Mouse (Mus musculus) intestine, postnatal 0 days (tissue): ENCODE measurements around the gene Olfr764-ps1. TPM values are rescaled to one million over a fixed set of nuclear protein-coding genes. Genes with fewer than 3 reads are reported as not detected.
"Not testable (repeated sequence)": the region's sequence is repeated elsewhere in the genome, so short reads cannot be mapped to it uniquely, and the experiment has no call there.

Source experiments
- ATAC-seq: fragments of 200-750 bp; cut with Nextera tagmentation; 2 replicates; pipeline ENCODE4 v1.8.0; 2017; ENCODE audit warnings: mild to moderate bottlenecking, moderate TSS enrichment, moderate library complexity
- H3K27ac ChIP-seq: fragments of 300-500 bp; sonication (generic); 2 replicates; pipeline ENCODE4 v1.5.1; 2014; ENCODE audit warnings: mild to moderate bottlenecking, low read depth, low read length, moderate library complexity
- H3K27me3 ChIP-seq: fragments of 300-500 bp; sonication (generic); replicated peaks from 2 replicates; pipeline ENCODE4 v1.6.1; 2014; ENCODE audit warnings: low read length, mixed read lengths; ENCODE audit not compliant: control insufficient read depth, insufficient read depth
- H3K36me3 ChIP-seq: fragments of 300-500 bp; sonication (generic); 2 replicates; pipeline ENCODE4 v1.6.1; 2014; ENCODE audit warnings: mild to moderate bottlenecking, moderate library complexity; ENCODE audit not compliant: control insufficient read depth, insufficient read depth
- H3K4me1 ChIP-seq: fragments of 300-500 bp; sonication (generic); replicated peaks from 2 replicates; pipeline ENCODE4 v1.6.1; 2014; ENCODE audit warnings: antibody characterized with exemption, low read length, mixed read lengths; ENCODE audit not compliant: control insufficient read depth, insufficient read depth
- H3K4me2 ChIP-seq: fragments of 300-500 bp; sonication (generic); replicated peaks from 2 replicates; pipeline ENCODE4 v1.6.1; 2014; ENCODE audit warnings: low read depth, mild to moderate bottlenecking, moderate library complexity
- H3K4me3 ChIP-seq: fragments of 300-500 bp; sonication (generic); 2 replicates; pipeline ENCODE4 v1.5.1; 2014; ENCODE audit warnings: low read depth, low read length
- H3K9ac ChIP-seq: fragments of 300-500 bp; sonication (generic); 2 replicates; pipeline ENCODE4 v1.6.1; 2014; ENCODE audit warnings: mild to moderate bottlenecking, low read depth, low read length
- H3K9me3 ChIP-seq: fragments of 300-500 bp; sonication (generic); 2 replicates; pipeline ENCODE4 v1.6.1; 2016; ENCODE audit warnings: mixed run types; ENCODE audit not compliant: control insufficient read depth
- CTCF ChIP-seq: sonication (generic); IDR thresholded peaks from 2 replicates; pipeline ENCODE4 v1.5.1; 2016; ENCODE audit warnings: low read depth, mild to moderate bottlenecking, control low read depth, antibody characterized with exemption, moderate library complexity
- WGBS: fragments of 180-500 bp; shearing (Covaris S2); extraction: QIAGEN DNeasy Blood & Tissue Kit; methylation state at CpG from one replicate; pipeline ENCODE4 v1.1.7; 2014; 5-methylcytosine and 5-hydroxymethylcytosine counted together
- polyA plus RNA-seq: library from polyadenylated mRNA; unstranded; fragments of >200 nt; fragmentation: Nextera tagmentation; extraction: Ambion mirVana; gene quantifications from 2 replicates; pipeline ENCODE4 v1.2.1, GENCODE M21; 2015

Gene Olfr764-ps1
- polyA plus RNA-seq, 1 experiment from 2014 or later: not detected

DNA sequence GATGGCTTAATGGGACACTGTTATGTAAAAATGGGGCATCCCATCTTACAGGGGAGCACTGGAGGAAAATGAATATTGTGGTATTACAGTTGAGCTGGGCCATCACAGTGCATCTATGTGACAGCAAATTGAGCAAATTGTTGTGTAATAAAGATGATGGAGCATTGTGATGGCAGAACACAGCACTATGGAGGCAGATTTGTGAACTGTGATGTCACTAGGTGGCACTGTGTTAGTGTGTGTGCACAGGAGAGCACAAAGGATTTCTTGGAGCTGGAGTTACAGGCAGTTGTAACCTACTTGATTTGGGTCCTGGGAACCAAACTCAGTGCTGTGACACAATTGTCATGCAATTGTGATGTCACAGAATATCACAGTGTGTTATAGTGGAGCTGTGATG is 16.4 kb downstream of the Olfr764-ps1 start:
- H3K4me2 ChIP-seq: no peak overlapping the region

DNA sequence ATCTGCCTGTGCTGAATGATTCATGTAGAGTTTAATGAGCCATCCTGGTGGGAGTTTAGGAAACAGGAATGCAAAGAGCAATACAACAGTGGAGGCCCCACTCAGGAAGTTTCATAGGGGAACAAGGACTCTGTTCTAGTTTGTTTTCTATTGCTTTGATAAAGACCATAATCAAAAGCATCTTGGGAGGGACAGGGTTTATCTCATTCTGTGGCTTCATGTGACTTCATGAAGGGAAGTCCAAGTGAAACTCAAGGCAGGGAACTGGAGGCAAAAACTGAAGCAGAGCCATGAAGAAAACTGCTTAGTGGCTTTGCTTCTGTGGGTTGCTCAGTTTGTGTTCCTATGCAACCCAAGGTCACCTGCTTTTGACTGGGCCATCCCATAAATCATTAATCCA is 25.2 kb downstream of the Olfr764-ps1 start:
- H3K4me1 ChIP-seq: no peaks in the 10 kb centered on the region
- ATAC-seq: no peak

More for the DNA sequence above, 16.4 kb downstream of the Olfr764-ps1 start:
- Histone ChIP-seq H3K9ac (no peak overlapping the region), H3K4me3 (no peak overlapping the region), H3K27me3 (no peaks in the 10 kb centered on the region), H3K4me1 (no peaks in the 10 kb centered on the region), H3K27ac (no peak overlapping the region), H3K9me3 (no peaks in the 10 kb centered on the region), H3K36me3 (no peaks in the 10 kb centered on the region)
- ATAC-seq: no peak
- TF ChIP-seq CTCF: peak; percentile 43

DNA sequence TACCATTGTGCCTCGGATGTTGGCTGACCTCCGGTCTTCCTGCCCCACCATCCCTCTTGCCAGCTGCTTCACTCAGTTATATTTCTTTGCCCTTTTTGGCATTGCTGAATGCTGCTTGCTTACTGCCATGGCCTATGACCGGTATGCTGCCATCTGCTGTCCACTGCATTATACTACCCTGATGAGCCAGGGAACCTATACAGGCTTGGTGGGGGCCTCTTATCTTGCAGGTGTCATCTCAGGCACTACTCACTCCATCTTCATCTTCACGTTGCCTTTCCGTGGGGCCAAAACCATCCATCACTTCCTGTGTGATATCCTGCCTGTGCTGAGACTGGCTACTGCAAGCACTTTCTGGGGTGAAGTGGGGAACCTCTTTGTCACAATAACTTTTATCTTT is 28.2 kb downstream of the Olfr764-ps1 start:
- not testable (repeated sequence) for H3K27ac ChIP-seq, H3K4me1 ChIP-seq, H3K36me3 ChIP-seq, H3K4me2 ChIP-seq, H3K9ac ChIP-seq, ATAC-seq, H3K9me3 ChIP-seq, H3K4me3 ChIP-seq, H3K27me3 ChIP-seq
- WGBS: 50% methylated on average over 1 of the region's 5 CpGs

More for the DNA sequence above, 25.2 kb downstream of the Olfr764-ps1 start:
- no peak for TF ChIP-seq CTCF
- H3K27ac ChIP-seq: no peak overlapping the region
- no peaks in the 10 kb centered on the region for H3K36me3 ChIP-seq
- H3K4me2 ChIP-seq: no peak overlapping the region
- no peak overlapping the region for H3K4me3 ChIP-seq
- no peaks in the 10 kb centered on the region for H3K9me3 ChIP-seq
- no peaks in the 10 kb centered on the region for H3K27me3 ChIP-seq
- H3K9ac ChIP-seq: no peak overlapping the region

DNA sequence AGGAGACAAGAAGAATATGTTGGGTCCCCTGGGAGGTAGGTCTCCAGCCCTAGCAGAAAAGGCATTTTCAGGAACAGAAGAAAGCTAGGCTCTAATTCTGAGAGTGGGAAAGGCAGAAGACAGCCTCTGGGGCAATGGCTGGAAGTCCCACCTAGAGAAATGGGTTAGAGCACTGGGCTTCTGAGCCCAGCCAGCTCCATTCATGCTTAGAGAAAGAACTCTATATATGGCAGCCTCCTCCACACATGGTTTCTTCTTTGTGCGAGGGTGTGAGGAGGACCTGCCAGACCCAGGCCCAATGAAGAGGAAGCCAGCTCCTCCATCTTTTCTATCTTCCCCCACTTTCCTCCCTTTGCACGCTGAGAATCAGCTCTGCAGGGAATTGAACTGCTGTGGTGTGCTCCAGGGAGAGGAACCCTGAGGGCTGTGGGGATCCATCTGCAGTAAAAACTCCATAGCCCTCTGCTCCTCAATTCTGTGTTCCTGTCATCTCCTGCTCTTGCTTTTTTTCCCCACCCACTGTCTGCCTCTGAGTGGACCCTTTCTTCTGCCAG is 29.3 kb downstream of the Olfr764-ps1 start, which contains the start of gene Olfr763:
Gene Olfr763, plus strand, starts transcription at position 504 of the 554 bp plus-strand sequence.
- TF ChIP-seq CTCF: no peak
- H3K4me3 ChIP-seq: no peak within 1 kb of the TSS
- H3K27ac ChIP-seq: no peak within 1 kb of the TSS
- no peaks in the 10 kb centered on the region for H3K4me1 ChIP-seq
- H3K4me2 ChIP-seq: no peak within 1 kb of the TSS
- H3K36me3 ChIP-seq: no peaks in the 10 kb centered on the region
- ATAC-seq: no peak
- no peaks in the 10 kb centered on the region for H3K9me3 ChIP-seq
- 72% methylated on average over 2 of the region's 2 CpGs for WGBS
- H3K27me3 ChIP-seq: no peaks in the 10 kb centered on the region
- no peak within 1 kb of the TSS for H3K9ac ChIP-seq

DNA sequence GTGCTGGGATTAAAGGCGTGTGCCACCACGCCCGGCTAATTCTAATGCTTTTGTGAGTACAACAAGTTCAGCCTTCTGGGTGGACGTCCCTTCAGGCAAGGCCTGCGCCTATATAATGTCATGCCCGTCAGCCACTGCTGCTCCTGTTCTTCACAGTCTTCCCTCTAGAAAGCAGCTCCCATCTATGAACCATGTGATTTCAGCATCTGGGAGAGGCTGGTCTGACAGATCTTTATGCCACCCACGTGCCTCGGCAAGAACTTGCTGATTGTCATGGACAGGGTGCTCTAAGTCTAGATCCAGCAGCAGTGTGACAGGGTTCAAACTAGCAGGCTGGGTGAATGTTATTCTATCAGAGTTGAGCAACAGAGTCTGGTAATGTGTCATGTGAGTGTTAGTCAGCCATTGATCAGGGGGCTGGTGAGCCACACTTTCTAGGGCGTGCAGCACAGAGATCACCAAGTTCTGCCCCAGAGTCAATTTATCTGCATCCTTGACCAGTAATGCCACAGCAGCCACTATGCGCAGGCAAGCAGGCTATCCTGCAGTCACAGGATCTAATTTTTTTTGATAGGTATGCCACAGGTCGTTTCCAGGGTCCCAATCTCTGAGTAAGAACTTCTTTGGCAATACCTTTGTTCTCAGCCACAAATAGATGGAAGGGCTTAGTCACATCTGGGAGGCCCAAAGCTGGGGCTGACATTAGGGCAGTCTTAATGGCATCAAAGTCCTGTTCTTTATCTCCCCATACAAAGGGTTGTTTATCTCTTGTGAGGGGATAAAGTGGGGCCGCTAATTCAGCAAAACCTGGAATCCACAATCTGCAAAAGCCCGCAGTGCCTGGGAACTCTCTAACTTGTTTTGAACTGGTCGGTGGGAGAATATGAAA is 35.4 kb downstream of the Olfr764-ps1 start:
- H3K4me3 ChIP-seq: no peak overlapping the region
- no peak overlapping the region for H3K9ac ChIP-seq
- H3K27ac ChIP-seq: peak overlapping the region; percentile 67
- H3K4me2 ChIP-seq: no peak overlapping the region
- no peaks in the 10 kb centered on the region for H3K4me1 ChIP-seq
- peak; percentile 97 for ATAC-seq
- WGBS: 47% methylated on average over 14 of the region's 14 CpGs
- no peak for TF ChIP-seq CTCF
- H3K9me3 ChIP-seq: no peaks in the 10 kb centered on the region
- H3K36me3 ChIP-seq: no peaks in the 10 kb centered on the region
- H3K27me3 ChIP-seq: no peaks in the 10 kb centered on the region

DNA sequence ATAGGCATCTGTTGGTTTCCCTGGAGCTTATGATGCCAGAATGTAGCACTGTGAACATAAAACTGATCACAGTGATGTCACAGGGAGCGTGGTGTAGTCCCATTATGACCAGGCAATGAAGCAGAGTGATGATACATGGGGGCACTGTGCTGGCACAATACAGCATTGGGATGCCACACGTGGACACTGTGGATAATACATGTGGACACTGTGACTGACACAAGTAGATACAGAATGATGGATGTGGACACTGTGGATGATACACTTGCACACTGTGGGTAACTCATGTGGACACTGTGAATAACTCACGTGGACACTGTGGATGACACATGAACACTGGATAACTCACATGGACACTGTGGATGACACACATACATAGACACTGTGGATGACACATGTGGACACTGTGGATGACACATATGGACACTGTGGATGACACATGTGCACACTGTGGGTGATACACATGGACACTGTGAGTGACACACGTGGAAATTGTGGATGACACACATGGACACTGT is 43.1 kb downstream of the Olfr764-ps1 start:
- WGBS: 69% methylated on average over 4 of the region's 4 CpGs
- no peaks in the 10 kb centered on the region for H3K9me3 ChIP-seq

More for the DNA sequence above, 43.1 kb downstream of the Olfr764-ps1 start:
- Histone ChIP-seq H3K27me3 (no peaks in the 10 kb centered on the region), H3K4me2 (no peak overlapping the region), H3K9ac (no peak overlapping the region), H3K4me1 (no peaks in the 10 kb centered on the region), H3K36me3 (no peaks in the 10 kb centered on the region), H3K27ac (no peak overlapping the region), H3K4me3 (no peak overlapping the region)
- TF ChIP-seq CTCF: no peak
- no peak for ATAC-seq
